Comparison of ENCODE assay signal across 22 mouse cellular contexts in the genomic region with DNA sequence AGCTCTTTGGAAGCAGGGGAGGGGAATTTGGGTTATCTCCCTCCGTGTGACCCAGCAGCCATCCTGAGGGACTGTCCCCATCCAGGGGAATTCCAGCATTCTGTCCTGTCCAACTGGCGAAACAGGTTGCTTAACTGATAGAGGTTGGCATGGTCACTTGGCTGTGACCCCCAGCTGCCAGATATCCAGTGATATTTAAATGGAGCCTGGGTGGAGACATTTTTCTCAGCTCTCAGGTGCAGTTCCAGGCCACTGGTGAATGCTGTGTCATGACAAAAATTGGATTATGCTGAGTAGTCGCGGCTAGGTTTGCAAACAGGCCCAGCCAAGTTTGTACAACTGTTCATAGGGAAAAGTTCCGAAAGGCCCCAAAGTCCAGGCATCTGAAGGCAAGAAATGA. TPM values are rescaled to one million over a fixed set of nuclear protein-coding genes. Genes with fewer than 3 reads are reported as not detected.
DNase-seq lines count a peak whose midpoint lies in the region; ATAC-seq and TF ChIP-seq lines count a peak whose summit lies in the region.
"Had no signal": no experiment of that assay in that cellular context is flagged by ENCODE, and none has a peak within 500 bp of the region (broad histone marks: within the 10 kb centered on the region; RNA-seq: fewer than 3 reads in every experiment).

No protein-coding gene starts in this region.

- peaks cover 27% of the 10 kb centered on the region for H3K4me1 ChIP-seq in hindbrain, embryonic 10.5 days (replicated peaks)
- H3K4me1 ChIP-seq in hindbrain, postnatal 0 days (ENCODE audit: insufficient read depth, low read length): no peaks in the 10 kb centered on the region
- peaks cover 17% of the 10 kb centered on the region; the same call in 1 of the 2 replicates for H3K4me1 ChIP-seq in kidney, embryonic 14.5 days (ENCODE audit: control insufficient read depth, insufficient read depth, low read length)
- peaks cover 34% of the 10 kb centered on the region for H3K4me1 ChIP-seq in kidney, embryonic 15.5 days

- no peaks in the 10 kb centered on the region for H3K36me3 ChIP-seq in hindbrain, embryonic 10.5 days
- H3K36me3 ChIP-seq in hindbrain, postnatal 0 days (ENCODE audit: insufficient read depth, low read length): no peaks in the 10 kb centered on the region
- no peaks in the 10 kb centered on the region for H3K36me3 ChIP-seq in kidney, embryonic 14.5 days (ENCODE audit: control insufficient read depth, insufficient read depth, low read length)
- H3K36me3 ChIP-seq in kidney, embryonic 15.5 days: no peaks in the 10 kb centered on the region
- H3K36me3 ChIP-seq: embryonic facial prominence, embryonic 12.5 days; embryonic facial prominence, embryonic 15.5 days had no signal

- peak overlapping the region; percentile 23; the same call in 1 of the 2 replicates for H3K27ac ChIP-seq in hindbrain, embryonic 10.5 days
- no peak overlapping the region for H3K27ac ChIP-seq in hindbrain, postnatal 0 days
- 0 out of 2 replicates have a peak overlapping the region, but pooled peaks have one; percentile 7 for H3K27ac ChIP-seq in kidney, embryonic 14.5 days (ENCODE audit: low read depth, low read length)
- no peak overlapping the region for H3K27ac ChIP-seq in kidney, embryonic 15.5 days
- H3K27ac ChIP-seq: embryonic facial prominence, embryonic 12.5 days; embryonic facial prominence, embryonic 15.5 days; gastrocnemius, adult 2 months; hindbrain, embryonic 14.5 days had no signal

- ATAC-seq in hindbrain, postnatal 0 days: no peak
- ATAC-seq in kidney, embryonic 14.5 days (ENCODE audit: low FRiP score, low TSS enrichment): no peak
- no peak for ATAC-seq in kidney, embryonic 15.5 days (replicated peaks; ENCODE audit: low FRiP score)
- ATAC-seq: CD4-positive, CD25-positive, alpha-beta regulatory T cell, adult 4 months; forebrain, embryonic 14.5 days; forebrain, postnatal 0 days had no signal

- no peak overlapping the region for H3K4me3 ChIP-seq in hindbrain, embryonic 10.5 days
- H3K4me3 ChIP-seq in hindbrain, postnatal 0 days (ENCODE audit: low read length): no peak overlapping the region
- H3K4me3 ChIP-seq in kidney, embryonic 14.5 days (ENCODE audit: low read length): no peak overlapping the region
- no peak overlapping the region for H3K4me3 ChIP-seq in kidney, embryonic 15.5 days (replicated peaks)
- H3K4me3 ChIP-seq: embryonic facial prominence, embryonic 12.5 days; embryonic facial prominence, embryonic 15.5 days; gastrocnemius, adult 2 months had no signal

- H3K9ac ChIP-seq in hindbrain, postnatal 0 days (replicated peaks; ENCODE audit: low read length): no peak overlapping the region
- H3K9ac ChIP-seq in kidney, embryonic 14.5 days (ENCODE audit: low read depth, low read length): no peak overlapping the region
- H3K9ac ChIP-seq in kidney, embryonic 15.5 days: no peak overlapping the region
- H3K9ac ChIP-seq: embryonic facial prominence, embryonic 12.5 days; embryonic facial prominence, embryonic 15.5 days; forebrain, postnatal 0 days; hindbrain, embryonic 14.5 days had no signal

- no peak overlapping the region for H3K4me2 ChIP-seq in hindbrain, postnatal 0 days (ENCODE audit: low read depth, low read length)
- H3K4me2 ChIP-seq in kidney, embryonic 14.5 days (replicated peaks; ENCODE audit: low read depth, low read length): no peak overlapping the region
- no peak overlapping the region for H3K4me2 ChIP-seq in kidney, embryonic 15.5 days
- H3K4me2 ChIP-seq: embryonic facial prominence, embryonic 12.5 days; embryonic facial prominence, embryonic 15.5 days; hindbrain, embryonic 14.5 days had no signal

- TF ChIP-seq CTCF in hindbrain, postnatal 0 days (IDR thresholded peaks at IDR 0.05; ENCODE audit: low read depth): no peak

- DNase-seq in hindbrain, embryonic 10.5 days (ENCODE audit: low spot score): no peak
- DNase-seq in hindbrain, postnatal 0 days (ENCODE audit: low spot score): no peak
- DNase-seq in urinary bladder, postnatal 14 days (ENCODE audit: low spot score): peak; percentile 43
- no peak for DNase-seq in urinary bladder, postnatal 10 days (ENCODE audit: low spot score)
- DNase-seq: adrenal gland, adult 2 months; adrenal gland, postnatal 14 days; cerebellum, adult 11 months; cerebellum, adult 2 months; cerebellum, adult 9-11 months; cerebellum, postnatal 25 days; forebrain, postnatal 0 days; gastrocnemius, adult 2 months; gastrocnemius, postnatal 14 days; heart, adult 18-20 months had no signal

- WGBS in hindbrain, embryonic 10.5 days: 85% methylated on average over 5 of the region's 5 CpGs
- WGBS in hindbrain, postnatal 0 days: 90% methylated on average over 5 of the region's 5 CpGs
- 81% methylated on average over 5 of the region's 5 CpGs for WGBS in kidney, embryonic 14.5 days
- 82% methylated on average over 5 of the region's 5 CpGs for WGBS in kidney, embryonic 15.5 days

- H3K27me3 ChIP-seq in hindbrain, embryonic 10.5 days (ENCODE audit: insufficient read depth, poor library complexity, severe bottlenecking): no peaks in the 10 kb centered on the region
- H3K27me3 ChIP-seq in hindbrain, postnatal 0 days (ENCODE audit: insufficient read depth, low read length): no peaks in the 10 kb centered on the region
- no peaks in the 10 kb centered on the region for H3K27me3 ChIP-seq in kidney, embryonic 14.5 days (ENCODE audit: control insufficient read depth, insufficient read depth, low read length)
- H3K27me3 ChIP-seq in kidney, embryonic 15.5 days: no peaks in the 10 kb centered on the region
- H3K27me3 ChIP-seq: embryonic facial prominence, embryonic 12.5 days had no signal

- 0 out of 2 replicates have a peak, but pooled peaks cover 3% of the 10 kb centered on the region for H3K9me3 ChIP-seq in hindbrain, embryonic 10.5 days
- no peaks in the 10 kb centered on the region for H3K9me3 ChIP-seq in hindbrain, postnatal 0 days (ENCODE audit: low read length)
- H3K9me3 ChIP-seq in kidney, embryonic 14.5 days (ENCODE audit: control insufficient read depth, low read length): no peaks in the 10 kb centered on the region
- no peaks in the 10 kb centered on the region for H3K9me3 ChIP-seq in kidney, embryonic 15.5 days (replicated peaks)
- H3K9me3 ChIP-seq: embryonic facial prominence, embryonic 12.5 days; embryonic facial prominence, embryonic 15.5 days had no signal

RNA-seq across cellular contexts. Expression of a gene that starts 12.4 kb away (rescaled TPM):
- polyA plus RNA-seq in hindbrain, embryonic 10.5 days (2016; fragmentation: Nextera tagmentation; extraction: Ambion mirVana): 1.7 and 3.1 TPM in 2 replicates
- total RNA-seq in hindbrain, postnatal 0 days (2014; rRNA removed): 35.4 and 40.5 TPM in 2 replicates
- 13.6 and 14.2 TPM in 2 replicates for polyA plus RNA-seq in hindbrain, postnatal 0 days (2015; fragmentation: Nextera tagmentation; extraction: Ambion mirVana)
- polyA plus RNA-seq in kidney, embryonic 14.5 days (2014; fragmentation: Nextera tagmentation; extraction: Ambion mirVana): 5.1 and 12.3 TPM in 2 replicates
- polyA plus RNA-seq in kidney, embryonic 15.5 days (2015; fragmentation: Nextera tagmentation; extraction: Ambion mirVana): 7.2 and 8.7 TPM in 2 replicates
- total RNA-seq: common myeloid progenitor, adult 5-6 weeks had no signal

Comparison
In these comparisons a context has a peak if more than half of its experiments do, and no peak if none do; other contexts are left out.
1. H3K27ac ChIP-seq: peak in hindbrain, embryonic 10.5 days (single experiment) and kidney, embryonic 14.5 days (single experiment); none in hindbrain, postnatal 0 days (single experiment) and kidney, embryonic 15.5 days (single experiment).